Mouse (Mus musculus): ENCODE measurements around the gene Srxn1. TPM values are rescaled to one million over a fixed set of nuclear protein-coding genes. Genes with fewer than 3 reads are reported as not detected.

The Srxn1 gene
- total RNA-seq, 2 experiments from 2014 or later = 58.4 to 62.4 TPM

GRCm38 (mm10) chr2:152086451-152086850 lies 18.9 kb upstream of the Srxn1 start:
- DNase-seq (ENCODE audit: low spot score in 2 of 2) = no peak
- intact Hi-C loops (cut with DNase I) = no loop called here

GRCm38 (mm10) chr2:152087111-152087510 lies 18.2 kb upstream of the Srxn1 start:
- DNase-seq (ENCODE audit: low spot score in 2 of 2) = peak in 1 of 2 experiments; percentile 80

GRCm38 (mm10) chr2:152089078-152089477 lies 16.2 kb upstream of the Srxn1 start:
- intact Hi-C loops (cut with DNase I) = no loop called here
- peak; percentile 80 to 82 for DNase-seq (ENCODE audit: low spot score in 2 of 2)

More at GRCm38 (mm10) chr2:152087111-152087510, 18.2 kb upstream of the Srxn1 start:
- intact Hi-C loops (cut with DNase I) = no loop called here

- intact Hi-C loops (cut with DNase I) = no loop called here
- no peak for DNase-seq (ENCODE audit: low spot score in 2 of 2)
These were observed 15.7 kb upstream of the Srxn1 start for GRCm38 (mm10) chr2:152089581-152089980.

- intact Hi-C loops (cut with DNase I) = no loop called here
- DNase-seq (ENCODE audit: low spot score in 2 of 2) = no peak
These were observed 14.8 kb upstream of the Srxn1 start for GRCm38 (mm10) chr2:152090486-152090885.

GRCm38 (mm10) chr2:152091342-152092056 lies 13.8 kb upstream of the Srxn1 start:
- intact Hi-C loops (cut with DNase I) = no loop called here
- DNase-seq (ENCODE audit: low spot score in 2 of 2) = no peak

GRCm38 (mm10) chr2:152092927-152093326 lies 12.4 kb upstream of the Srxn1 start:
- intact Hi-C loops (cut with DNase I) = no loop called here

GRCm38 (mm10) chr2:152093356-152093792 lies 11.9 kb upstream of the Srxn1 start:
- intact Hi-C loops (cut with DNase I) = no loop called here

More at GRCm38 (mm10) chr2:152092927-152093326, 12.4 kb upstream of the Srxn1 start:
- DNase-seq (ENCODE audit: low spot score in 2 of 2) = no peak

GRCm38 (mm10) chr2:152094856-152095545 lies 10.3 kb upstream of the Srxn1 start:
- no peak for DNase-seq (ENCODE audit: low spot score in 2 of 2)
- intact Hi-C loops (cut with DNase I) = no loop called here

More at GRCm38 (mm10) chr2:152093356-152093792, 11.9 kb upstream of the Srxn1 start:
- DNase-seq (ENCODE audit: low spot score in 2 of 2) = peak; percentile 58 to 62

- intact Hi-C loops (cut with DNase I) = no loop called here
- no peak for DNase-seq (ENCODE audit: low spot score in 2 of 2)
These were observed 8.4 kb upstream of the Srxn1 start for GRCm38 (mm10) chr2:152096922-152097321.

- no peak for DNase-seq (ENCODE audit: low spot score in 2 of 2)
These were observed 7.4 kb upstream of the Srxn1 start for GRCm38 (mm10) chr2:152097916-152098315.

GRCm38 (mm10) chr2:152099538-152099937 lies 5.8 kb upstream of the Srxn1 start:
- no peak for DNase-seq (ENCODE audit: low spot score in 2 of 2)
- intact Hi-C loops (cut with DNase I) = no loop called here

More at GRCm38 (mm10) chr2:152097916-152098315, 7.4 kb upstream of the Srxn1 start:
- intact Hi-C loops (cut with DNase I) = no loop called here

- intact Hi-C loops (cut with DNase I) = no loop called here
- peak; percentile 50 to 81 for DNase-seq (ENCODE audit: low spot score in 2 of 2)
These were observed 3.6 kb upstream of the Srxn1 start for GRCm38 (mm10) chr2:152101761-152102160.

GRCm38 (mm10) chr2:152102369-152102768 lies 2.9 kb upstream of the Srxn1 start:
- peak in 1 of 2 experiments; percentile 61 for DNase-seq (ENCODE audit: low spot score in 2 of 2)
- intact Hi-C loops (cut with DNase I) = no loop called here

- intact Hi-C loops (cut with DNase I) = no loop called here
These were observed 502 bp upstream of the Srxn1 start for GRCm38 (mm10) chr2:152104711-152105317.

GRCm38 (mm10) chr2:152106225-152106595 lies 894 bp downstream of the Srxn1 start:
- intact Hi-C loops (cut with DNase I) = no loop called here
- DNase-seq (ENCODE audit: low spot score in 2 of 2) = no peak

More at GRCm38 (mm10) chr2:152104711-152105317, 502 bp upstream of the Srxn1 start:
- no peak for DNase-seq (ENCODE audit: low spot score in 2 of 2)

- intact Hi-C loops (cut with DNase I) = no loop called here
- no peak for DNase-seq (ENCODE audit: low spot score in 2 of 2)
These were observed 1.3 kb downstream of the Srxn1 start for GRCm38 (mm10) chr2:152106597-152106996.

GRCm38 (mm10) chr2:152108702-152109101 lies 3.4 kb downstream of the Srxn1 start:
- intact Hi-C loops (cut with DNase I) = no loop called here
- no peak for DNase-seq (ENCODE audit: low spot score in 2 of 2)

GRCm38 (mm10) chr2:152109386-152109785 lies 4.1 kb downstream of the Srxn1 start:
- no peak for DNase-seq (ENCODE audit: low spot score in 2 of 2)
- intact Hi-C loops (cut with DNase I) = no loop called here

GRCm38 (mm10) chr2:152111311-152111710 lies 6.0 kb downstream of the Srxn1 start:
- peak; percentile 41 to 53 for DNase-seq (ENCODE audit: low spot score in 2 of 2)
- intact Hi-C loops (cut with DNase I) = no loop called here

Data from left cerebral cortex, postnatal 14 days (tissue).